Mouse (Mus musculus): ENCODE measurements around the gene Lrsam1.

Gene Lrsam1

GRCm38 (mm10) chr2:32924306-32924844, 37.0 kb downstream of the Lrsam1 start:
- no peak for DNase-seq

- DNase-seq: no peak
Observed at GRCm38 (mm10) chr2:32923551-32924250, 37.7 kb downstream of the Lrsam1 start.

DNA sequence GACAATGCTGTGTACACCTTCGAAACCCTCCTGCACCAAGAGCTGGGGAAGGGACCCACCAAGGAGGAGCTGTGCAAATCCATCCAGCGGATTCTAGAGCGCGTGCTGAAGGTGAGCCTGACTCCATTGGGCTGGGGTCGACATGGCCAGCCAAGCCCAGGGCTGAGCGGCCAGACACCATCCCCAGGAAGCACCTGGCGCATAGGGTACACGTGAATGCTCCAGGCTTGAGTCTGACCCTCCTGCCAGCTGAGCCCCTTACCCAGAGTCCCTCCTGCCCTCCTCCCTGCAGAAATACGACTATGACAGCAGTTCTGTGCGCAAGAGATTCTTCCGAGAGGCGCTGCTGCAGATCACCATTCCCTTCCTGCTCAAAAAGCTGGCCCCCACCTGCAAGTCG, 38.9 kb downstream of the Lrsam1 start:
- DNase-seq: no peak

GRCm38 (mm10) chr2:32921801-32922380, 39.5 kb downstream of the Lrsam1 start:
- no peak for DNase-seq

- DNase-seq: no peak
Observed at GRCm38 (mm10) chr2:32921235-32921634, 40.2 kb downstream of the Lrsam1 start.

DNA sequence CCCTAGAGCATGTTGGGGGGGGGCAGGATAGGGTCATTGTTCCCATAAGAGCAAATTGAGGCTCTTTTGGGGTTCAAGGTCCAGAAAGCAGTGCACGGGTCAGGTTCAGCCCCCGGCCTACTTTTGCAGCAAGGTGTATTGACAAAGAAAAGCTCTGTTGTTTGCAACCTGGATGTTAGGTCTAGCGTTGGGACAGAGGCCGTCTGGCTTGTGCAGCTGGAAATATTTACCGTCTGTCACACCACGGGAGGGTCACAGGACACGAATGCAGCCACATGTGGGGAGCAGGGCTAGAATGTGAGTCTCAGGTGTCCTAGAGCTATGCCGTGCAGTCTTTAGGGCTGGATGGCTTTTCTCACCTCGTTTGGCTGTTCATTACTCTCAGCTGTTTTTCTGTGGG, 43.0 kb downstream of the Lrsam1 start:
- DNase-seq: no peak

GRCm38 (mm10) chr2:32917526-32917925, 43.9 kb downstream of the Lrsam1 start:
- no peak for DNase-seq

DNA sequence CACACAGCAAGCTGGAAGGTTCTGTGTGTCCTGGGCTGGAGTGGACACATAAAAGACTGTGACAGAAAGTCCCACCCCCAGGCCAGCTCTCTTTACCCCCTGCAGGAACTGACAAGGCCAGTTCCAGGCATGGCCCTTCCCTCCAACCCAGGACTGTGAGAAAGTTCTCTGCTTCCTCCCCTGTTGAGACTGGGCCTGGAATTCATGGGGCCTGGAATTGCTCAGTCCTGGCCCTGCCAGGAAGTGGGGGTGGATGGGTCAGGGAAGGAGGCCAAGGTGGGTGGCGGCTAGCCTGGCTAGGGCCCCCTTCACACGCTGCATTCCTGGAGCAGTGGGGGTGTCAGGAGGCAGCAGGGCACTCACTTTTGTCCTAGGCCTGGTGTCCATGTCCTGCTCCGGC, 46.5 kb downstream of the Lrsam1 start:
- no peak for DNase-seq

- DNase-seq: no peak
Observed at GRCm38 (mm10) chr2:32914362-32914761, 47.1 kb downstream of the Lrsam1 start.

- DNase-seq: peak; percentile 82
Observed at GRCm38 (mm10) chr2:32912210-32912804, 49.1 kb downstream of the Lrsam1 start.

DNA sequence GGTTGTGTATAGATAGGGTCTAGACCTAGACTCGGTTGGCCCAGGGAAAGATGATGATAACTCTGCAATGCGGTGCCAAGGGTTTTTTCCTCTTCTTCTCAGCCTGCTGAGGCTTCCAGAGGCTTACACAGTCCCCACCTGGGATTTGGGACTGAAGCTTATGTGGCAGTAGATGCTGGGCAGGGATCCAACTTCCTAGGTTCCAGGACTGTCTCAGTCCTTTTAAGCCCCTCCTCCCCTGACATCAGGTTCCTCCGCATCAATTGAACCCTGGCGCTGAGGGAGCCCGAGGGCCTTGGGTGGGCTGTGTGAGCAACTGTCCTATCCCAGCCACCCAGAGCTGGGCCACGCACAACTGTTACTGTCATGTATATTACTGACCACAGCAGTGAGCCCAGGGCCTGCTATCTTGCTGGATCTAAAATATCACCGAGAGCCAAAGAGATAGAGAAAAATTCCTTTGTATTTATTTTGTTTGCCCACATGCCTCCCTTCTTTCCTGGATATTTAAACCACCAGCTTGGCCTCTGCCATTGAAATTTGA, 49.7 kb downstream of the Lrsam1 start:
- DNase-seq: no peak

- no peak for DNase-seq
Observed at GRCm38 (mm10) chr2:32908796-32909195, 52.6 kb downstream of the Lrsam1 start.

DNA sequence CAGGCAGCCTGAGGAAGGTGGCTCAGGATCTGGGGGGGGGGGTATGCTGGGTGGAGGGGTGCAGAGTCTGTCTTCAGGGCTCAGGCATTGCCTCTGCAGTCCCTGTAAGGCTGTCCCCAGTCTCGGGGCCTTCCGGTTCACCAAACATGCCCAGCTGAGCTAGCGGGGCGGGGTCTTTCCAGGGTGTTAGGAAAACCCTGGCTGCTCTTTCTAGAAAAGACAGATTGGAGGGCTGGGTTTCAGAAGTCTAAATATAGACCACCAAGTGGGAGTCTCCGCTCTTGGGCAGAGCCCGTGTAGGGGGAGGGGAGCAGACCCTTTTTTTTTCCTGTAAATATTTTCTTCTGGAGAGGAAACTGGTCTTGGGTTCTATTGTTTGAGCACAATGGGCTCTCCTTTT, 53.1 kb downstream of the Lrsam1 start:
- no peak for DNase-seq

- no peak for DNase-seq
Observed at GRCm38 (mm10) chr2:32907442-32907841, 54.0 kb downstream of the Lrsam1 start.

GRCm38 (mm10) chr2:32905297-32905696, 56.1 kb downstream of the Lrsam1 start:
- DNase-seq: no peak

- DNase-seq: no peak
Observed at GRCm38 (mm10) chr2:32904637-32905036, 56.8 kb downstream of the Lrsam1 start.

DNA sequence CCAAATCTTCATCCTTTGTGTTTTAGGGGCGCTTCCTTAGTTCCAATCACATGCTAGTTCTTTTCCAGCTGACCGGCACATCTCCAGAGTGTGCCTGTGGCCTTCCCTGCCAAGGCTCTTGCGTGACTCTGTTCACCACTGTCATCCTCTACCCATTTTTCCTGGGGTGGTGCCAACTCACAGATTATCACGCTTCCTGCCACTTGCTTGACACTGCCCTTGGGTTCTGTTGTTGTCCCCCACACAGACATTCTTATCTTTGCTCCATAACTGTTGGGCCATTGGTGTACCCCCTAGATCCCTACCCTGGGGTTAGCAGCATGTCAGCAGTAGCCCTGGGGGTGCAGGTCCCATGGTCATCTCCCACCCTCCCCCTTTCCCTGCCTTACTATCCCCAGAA, 57.9 kb downstream of the Lrsam1 start:
- no peak for DNase-seq

- no peak for DNase-seq
Observed at GRCm38 (mm10) chr2:32902126-32902525, 59.3 kb downstream of the Lrsam1 start.

- DNase-seq: no peak
Observed at GRCm38 (mm10) chr2:32898983-32899382, 62.4 kb downstream of the Lrsam1 start.

GRCm38 (mm10) chr2:32896507-32897147, 64.8 kb downstream of the Lrsam1 start:
- DNase-seq: no peak

- no peak for DNase-seq
Observed at GRCm38 (mm10) chr2:32895606-32896106, 65.8 kb downstream of the Lrsam1 start.

- DNase-seq: no peak
Observed at GRCm38 (mm10) chr2:32894097-32894496, 67.3 kb downstream of the Lrsam1 start.

DNA sequence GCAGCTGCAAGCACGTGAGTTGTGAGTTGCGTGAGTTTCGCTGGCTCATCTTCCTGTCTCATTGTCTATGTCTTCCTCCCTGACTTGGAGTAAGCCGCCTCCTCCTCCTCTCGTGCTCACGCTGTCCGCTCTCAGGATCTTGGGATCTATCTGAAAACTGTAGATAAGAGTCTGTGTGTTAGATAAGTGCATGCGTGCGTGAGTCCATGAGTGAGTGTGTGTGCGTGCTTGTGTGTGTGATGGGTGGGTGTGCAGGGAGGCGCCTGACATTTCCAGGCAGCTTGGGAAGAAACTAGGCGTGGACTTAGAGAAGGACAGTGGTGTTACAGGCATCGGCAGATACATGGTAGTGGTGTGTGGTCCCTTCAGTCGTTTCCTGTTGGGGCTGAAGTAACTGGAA, 68.9 kb downstream of the Lrsam1 start:
- DNase-seq: no peak

All from thymus, postnatal 25 days (tissue).